Mouse (Mus musculus): ENCODE data around the gene Slc16a9. TPM values are rescaled to one million over a fixed set of nuclear protein-coding genes. Genes with fewer than 3 reads are reported as not detected.

Slc16a9 gene
- polyA plus RNA-seq, 1 experiment from 2014 or later, result 5.5 TPM

GRCm38 (mm10) chr10:70316856-70317255 is 72.0 kb downstream of the Slc16a9 start:
- ATAC-seq (ENCODE audit: low FRiP score, low TSS enrichment), result no peak
- Histone ChIP-seq H3K27me3 (ENCODE audit: insufficient read depth, low read length) (no peaks in the 10 kb centered on the region), H3K9ac (replicated peaks; ENCODE audit: low read length) (no peak overlapping the region), H3K4me3 (ENCODE audit: low read length) (no peak overlapping the region), H3K4me2 (replicated peaks; ENCODE audit: low read depth, low read length) (no peak overlapping the region), H3K27ac (ENCODE audit: low read length) (no peak overlapping the region), H3K4me1 (ENCODE audit: insufficient read depth, low read length) (no peaks in the 10 kb centered on the region), H3K36me3 (ENCODE audit: insufficient read depth, low read length) (no peaks in the 10 kb centered on the region), H3K9me3 (ENCODE audit: low read length) (no peaks in the 10 kb centered on the region)
- 89% methylated on average over 7 of the region's 7 CpGs for WGBS

- no peak overlapping the region for H3K27ac ChIP-seq (ENCODE audit: low read length)
- H3K27me3 ChIP-seq (ENCODE audit: insufficient read depth, low read length), result no peaks in the 10 kb centered on the region
- no peak for ATAC-seq (ENCODE audit: low FRiP score, low TSS enrichment)
- no peak overlapping the region for H3K4me3 ChIP-seq (ENCODE audit: low read length)
- no peaks in the 10 kb centered on the region for H3K4me1 ChIP-seq (ENCODE audit: insufficient read depth, low read length)
- H3K4me2 ChIP-seq (replicated peaks; ENCODE audit: low read depth, low read length), result no peak overlapping the region
- no peaks in the 10 kb centered on the region for H3K36me3 ChIP-seq (ENCODE audit: insufficient read depth, low read length)
- H3K9me3 ChIP-seq (ENCODE audit: low read length), result no peaks in the 10 kb centered on the region
- H3K9ac ChIP-seq (replicated peaks; ENCODE audit: low read length), result no peak overlapping the region
- 82% methylated on average over 13 of the region's 13 CpGs for WGBS
Measured at GRCm38 (mm10) chr10:70317394-70317965, 72.6 kb downstream of the Slc16a9 start.

GRCm38 (mm10) chr10:70318630-70319029 is 73.7 kb downstream of the Slc16a9 start:
- H3K9ac ChIP-seq (replicated peaks; ENCODE audit: low read length), result no peak overlapping the region
- H3K9me3 ChIP-seq (ENCODE audit: low read length), result no peaks in the 10 kb centered on the region
- no peak overlapping the region for H3K27ac ChIP-seq (ENCODE audit: low read length)
- 4% methylated on average over 3 of the region's 3 CpGs for WGBS
- 0 out of 2 replicates have a peak, but pooled peaks have one; percentile 27 for ATAC-seq (ENCODE audit: low FRiP score, low TSS enrichment)
- H3K36me3 ChIP-seq (ENCODE audit: insufficient read depth, low read length), result no peaks in the 10 kb centered on the region
- H3K27me3 ChIP-seq (ENCODE audit: insufficient read depth, low read length), result no peaks in the 10 kb centered on the region
- H3K4me1 ChIP-seq (ENCODE audit: insufficient read depth, low read length), result no peaks in the 10 kb centered on the region
- H3K4me3 ChIP-seq (ENCODE audit: low read length), result no peak overlapping the region
- H3K4me2 ChIP-seq (replicated peaks; ENCODE audit: low read depth, low read length), result no peak overlapping the region

GRCm38 (mm10) chr10:70325518-70325917 is 80.6 kb downstream of the Slc16a9 start:
- H3K27ac ChIP-seq (ENCODE audit: low read length), result no peak overlapping the region
- H3K9ac ChIP-seq (replicated peaks; ENCODE audit: low read length), result no peak overlapping the region
- H3K4me1 ChIP-seq (ENCODE audit: insufficient read depth, low read length), result no peaks in the 10 kb centered on the region
- no peaks in the 10 kb centered on the region for H3K36me3 ChIP-seq (ENCODE audit: insufficient read depth, low read length)
- H3K4me3 ChIP-seq (ENCODE audit: low read length), result no peak overlapping the region
- WGBS, result 29% methylated on average over 2 of the region's 2 CpGs
- H3K9me3 ChIP-seq (ENCODE audit: low read length), result no peaks in the 10 kb centered on the region
- no peaks in the 10 kb centered on the region for H3K27me3 ChIP-seq (ENCODE audit: insufficient read depth, low read length)
- no peak overlapping the region for H3K4me2 ChIP-seq (replicated peaks; ENCODE audit: low read depth, low read length)
- no peak for ATAC-seq (ENCODE audit: low FRiP score, low TSS enrichment)

- H3K9me3 ChIP-seq (ENCODE audit: low read length), result no peaks in the 10 kb centered on the region
- H3K4me2 ChIP-seq (replicated peaks; ENCODE audit: low read depth, low read length), result no peak overlapping the region
- no peak overlapping the region for H3K9ac ChIP-seq (replicated peaks; ENCODE audit: low read length)
- ATAC-seq (ENCODE audit: low FRiP score, low TSS enrichment), result no peak
- H3K4me1 ChIP-seq (ENCODE audit: insufficient read depth, low read length), result no peaks in the 10 kb centered on the region
- no peaks in the 10 kb centered on the region for H3K27me3 ChIP-seq (ENCODE audit: insufficient read depth, low read length)
- H3K4me3 ChIP-seq (ENCODE audit: low read length), result no peak overlapping the region
- 85% methylated on average over 6 of the region's 6 CpGs for WGBS
- H3K27ac ChIP-seq (ENCODE audit: low read length), result no peak overlapping the region
- H3K36me3 ChIP-seq (ENCODE audit: insufficient read depth, low read length), result no peaks in the 10 kb centered on the region
Measured at GRCm38 (mm10) chr10:70327331-70327730, 82.4 kb downstream of the Slc16a9 start.

GRCm38 (mm10) chr10:70328139-70328538 is 83.2 kb downstream of the Slc16a9 start:
- no peaks in the 10 kb centered on the region for H3K9me3 ChIP-seq (ENCODE audit: low read length)
- H3K4me2 ChIP-seq (replicated peaks; ENCODE audit: low read depth, low read length), result no peak overlapping the region
- no peaks in the 10 kb centered on the region for H3K27me3 ChIP-seq (ENCODE audit: insufficient read depth, low read length)
- ATAC-seq (ENCODE audit: low FRiP score, low TSS enrichment), result no peak
- H3K9ac ChIP-seq (replicated peaks; ENCODE audit: low read length), result no peak overlapping the region
- no peak overlapping the region for H3K4me3 ChIP-seq (ENCODE audit: low read length)
- no peaks in the 10 kb centered on the region for H3K36me3 ChIP-seq (ENCODE audit: insufficient read depth, low read length)
- H3K27ac ChIP-seq (ENCODE audit: low read length), result no peak overlapping the region
- no peaks in the 10 kb centered on the region for H3K4me1 ChIP-seq (ENCODE audit: insufficient read depth, low read length)
- WGBS, result 87% methylated on average over 9 of the region's 9 CpGs

Other genes with a start within 250 kb of the Slc16a9 start
- 18.3 and 22.4 TPM in 2 replicates for gene Ccdc6, start 148.0 kb upstream of the Slc16a9 start, polyA plus RNA-seq (2015; fragmentation: Nextera tagmentation; extraction: Ambion mirVana)
- 4.9 and 7.5 TPM in 2 replicates for gene Mrln, start 40.4 kb upstream of the Slc16a9 start, polyA plus RNA-seq (2015; fragmentation: Nextera tagmentation; extraction: Ambion mirVana)
- gene Fam13c, start 195.4 kb downstream of the Slc16a9 start, polyA plus RNA-seq (2015; fragmentation: Nextera tagmentation; extraction: Ambion mirVana), result 6.6 and 6.7 TPM in 2 replicates

All from kidney, embryonic 16.5 days (tissue).